Mouse (Mus musculus) gastrocnemius, postnatal 36 days (tissue): ENCODE measurements around the gene Relb. TPM values are rescaled to one million over a fixed set of nuclear protein-coding genes. Genes with fewer than 3 reads are reported as not detected.

ENCODE experiments used
- DNase-seq, 2 experiments: peaks; one replicate each; pipeline ENCODE4 v3.0.0; 2022
- intact Hi-C: fragments of 180-260 bp; cut with DNase I; formaldehyde crosslinking; loops from one replicate; pipeline ENCODE4 v1.15.1; 2025
- long read RNA-seq, 2 experiments: library from polyadenylated mRNA; stranded (forward); transcript quantifications; one replicate each; pipeline ENCODE4 v2.0.0; 2021
- total RNA-seq, 2 experiments: library from RNA; stranded (reverse); gene quantifications; 2 replicates each; pipeline ENCODE4 v1.2.3; 2021

Relb gene
- 1 to 10 TPM; 5.1 to 6.0 TPM for total RNA-seq
- long read RNA-seq, experiment 1, partial matches to known transcripts = 2 of 15 reads
- long read RNA-seq, experiment 1, other reads (novel, unspliced or antisense) = 11 of 15 reads
- long read RNA-seq, experiment 2, partial matches to known transcripts = 0 of 14 reads
- long read RNA-seq, experiment 2, other reads (novel, unspliced or antisense) = 10 of 14 reads

DNA sequence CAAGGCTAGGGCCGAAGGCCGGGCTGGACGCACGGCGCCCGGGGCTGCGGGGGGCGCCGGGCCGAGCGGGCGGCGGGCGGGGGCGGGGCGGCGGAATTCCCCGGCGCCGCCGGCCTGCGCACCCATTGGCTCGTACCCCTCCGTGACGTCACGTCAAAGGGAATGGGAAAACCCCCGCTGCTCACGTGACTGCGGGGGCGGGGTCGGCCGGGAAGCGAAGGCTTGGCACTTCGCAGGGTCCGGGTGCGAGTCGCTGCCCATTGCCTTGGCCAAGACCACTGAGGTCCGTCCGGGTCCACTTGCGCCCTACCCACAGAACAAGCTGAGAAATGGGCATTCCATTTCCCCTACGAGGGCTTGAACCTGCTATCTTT is at the start of gene Relb:
TSS of gene Relb (minus strand) at position 78 of the 374 bp plus-strand sequence.
- peak; percentile 87 to 89 for DNase-seq
- intact Hi-C loops = no loop called here

DNA sequence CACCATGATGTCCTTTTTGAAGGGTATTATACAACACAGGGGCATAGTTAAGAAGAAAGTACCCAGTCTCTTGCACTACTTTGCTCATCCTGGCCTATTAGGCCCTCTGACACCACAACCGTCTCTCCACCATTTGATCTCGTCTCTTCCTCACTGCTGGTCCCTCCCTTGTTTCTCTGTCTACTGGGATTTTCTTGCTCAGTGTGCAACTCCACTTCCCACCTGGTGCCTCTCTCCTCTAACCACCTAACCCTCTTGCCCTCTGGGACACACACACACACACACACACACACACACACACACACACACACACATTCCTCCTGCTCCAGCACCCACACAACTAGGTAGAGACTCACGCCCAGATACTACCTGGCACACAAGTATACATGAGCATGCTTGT is 49.7 kb upstream of the Relb start:
- intact Hi-C loops = loop anchor here (10.0 kb wide), 1 partner anchor 116 kb away; the partner anchor contains the start of gene Cblc
- no peak for DNase-seq

- no peak for DNase-seq
- intact Hi-C loops = loop anchor here (10.0 kb wide), 1 partner anchor 117 kb away; the partner anchor contains the start of gene Cblc
Observed at GRCm38 (mm10) chr7:19677872-19678271, 48.6 kb upstream of the Relb start, which contains the start of gene Apoc2. Gene Apoc2, minus strand, starts transcription at chr7:19677941.

- intact Hi-C loops = loop anchor here (10.0 kb wide), 1 partner anchor 118 kb away; the partner anchor contains the start of gene Cblc
- no peak for DNase-seq
Observed at GRCm38 (mm10) chr7:19676662-19677061, 47.4 kb upstream of the Relb start.

DNA sequence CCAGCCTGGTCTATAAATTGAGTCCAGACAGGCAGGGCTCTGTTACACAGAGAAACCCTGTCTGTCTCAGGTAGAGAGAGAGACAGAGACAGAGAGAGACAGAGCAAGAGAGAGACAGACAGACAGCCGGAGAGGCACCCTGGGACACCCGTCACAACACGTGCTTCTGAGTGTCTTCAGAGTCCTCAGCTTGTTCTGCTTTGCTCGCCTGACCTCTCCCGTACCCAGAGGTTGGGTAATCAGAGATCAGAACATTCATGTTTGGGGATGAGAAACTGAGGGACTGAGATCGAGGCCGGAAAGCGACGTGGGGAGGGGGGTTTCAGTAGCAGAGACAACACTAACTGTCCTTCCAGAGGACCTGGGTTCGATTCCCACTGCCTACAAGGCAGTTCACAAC is 46.6 kb upstream of the Relb start:
- no peak for DNase-seq

DNA sequence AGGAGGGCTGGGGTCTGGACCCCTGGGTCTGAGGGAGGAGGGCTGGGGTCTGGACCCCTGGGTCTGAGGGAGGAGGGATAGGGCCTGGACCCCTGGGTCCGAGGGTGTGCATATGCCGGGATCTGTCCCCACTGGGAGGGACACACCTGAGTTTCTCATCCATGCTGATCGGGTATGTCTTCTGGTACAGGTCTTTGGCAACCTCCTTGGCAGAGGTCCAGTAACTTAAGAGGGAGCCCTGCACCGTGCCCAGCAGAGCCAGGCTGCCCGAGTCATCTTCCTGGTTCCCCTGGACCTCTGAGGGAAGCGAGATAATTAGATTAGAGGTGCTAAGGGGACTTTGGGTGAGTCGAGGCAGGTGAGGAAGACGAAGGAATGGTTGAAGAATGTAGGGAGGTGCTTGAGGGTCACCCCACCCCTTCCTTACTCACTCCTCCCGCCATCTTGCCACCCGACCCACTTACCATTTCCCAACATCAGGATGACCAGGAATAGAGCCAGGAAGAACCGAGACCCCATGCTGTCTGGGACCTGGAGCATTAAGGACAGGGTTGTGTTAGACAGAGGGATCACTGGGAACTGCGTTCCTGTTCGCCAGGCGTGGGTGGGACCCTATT is 44.0 kb upstream of the Relb start:
- DNase-seq = no peak
- intact Hi-C loops = loop anchor here (10.0 kb wide), 1 partner anchor 122 kb away; the partner anchor contains the start of gene Cblc

More for the DNA sequence above, 46.6 kb upstream of the Relb start:
- intact Hi-C loops = loop anchor here (10.0 kb wide), 1 partner anchor 119 kb away; the partner anchor contains the start of gene Cblc

DNA sequence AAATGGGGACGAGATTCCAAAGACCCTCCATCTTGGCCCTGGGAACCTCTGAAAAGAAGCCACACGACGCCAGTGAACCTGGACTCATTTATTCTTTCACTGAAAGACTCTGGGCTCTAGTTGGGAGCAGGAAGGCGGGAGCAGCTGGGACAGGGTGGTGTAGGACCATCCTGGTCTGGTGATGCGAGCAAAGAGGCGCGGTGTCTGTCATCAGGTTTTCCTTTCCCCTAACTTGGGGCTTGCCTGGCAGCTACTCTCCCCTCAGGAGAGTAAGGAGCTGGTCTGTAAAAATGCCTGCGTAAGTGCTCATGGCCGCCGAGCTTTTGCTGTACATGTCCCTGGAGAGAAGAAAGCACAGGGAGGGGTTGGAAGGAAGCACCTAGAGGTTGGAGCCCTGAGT is 42.3 kb upstream of the Relb start:
- intact Hi-C loops = loop anchor here (10.0 kb wide), 1 partner anchor 123 kb away; the partner anchor contains the start of gene Cblc
- DNase-seq = no peak

DNA sequence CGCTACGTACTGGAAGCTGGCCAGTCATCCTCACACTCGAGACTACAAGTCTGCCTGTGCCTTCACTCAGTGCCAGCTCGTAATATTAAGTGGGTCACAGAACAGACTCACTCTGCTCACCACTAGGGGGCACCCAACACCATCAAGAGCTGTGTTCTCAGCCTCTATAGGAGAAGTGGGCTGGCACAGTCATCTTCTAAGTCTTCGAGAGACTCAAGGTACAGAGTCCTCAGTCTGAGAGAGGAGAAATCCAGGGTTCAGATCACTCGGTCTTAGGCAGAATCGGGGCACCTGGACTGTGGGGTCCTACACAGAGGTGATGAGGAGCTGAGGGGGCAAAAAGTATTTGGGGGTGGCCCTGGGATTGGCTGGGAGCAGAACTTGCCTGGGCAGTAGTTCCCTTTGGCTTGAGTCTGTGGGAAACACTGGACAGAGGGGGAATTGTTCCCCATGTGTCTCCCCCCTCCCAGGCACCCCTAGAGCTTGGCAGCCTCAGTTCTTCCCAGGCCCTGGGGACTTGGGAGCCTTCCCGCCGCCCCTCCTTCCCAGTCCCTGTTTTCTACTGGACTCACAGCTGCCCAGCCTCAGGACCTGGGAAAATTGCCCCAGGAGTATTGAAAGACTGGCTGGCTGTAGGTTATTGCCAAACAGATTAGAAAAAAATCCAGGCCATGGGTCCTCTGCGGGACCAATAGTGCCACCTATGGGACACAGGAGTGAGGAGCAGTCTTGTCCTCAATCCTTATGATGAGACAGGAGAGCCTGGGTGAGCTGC is 39.9 kb upstream of the Relb start:
- intact Hi-C loops = loop anchor here (2.0 kb wide), 1 partner anchor 44 kb away; no protein-coding TSS in a partner anchor
- peak; percentile 78 to 89 for DNase-seq

GRCm38 (mm10) chr7:19667434-19667833 is 38.2 kb upstream of the Relb start:
- intact Hi-C loops = no loop called here
- no peak for DNase-seq

DNA sequence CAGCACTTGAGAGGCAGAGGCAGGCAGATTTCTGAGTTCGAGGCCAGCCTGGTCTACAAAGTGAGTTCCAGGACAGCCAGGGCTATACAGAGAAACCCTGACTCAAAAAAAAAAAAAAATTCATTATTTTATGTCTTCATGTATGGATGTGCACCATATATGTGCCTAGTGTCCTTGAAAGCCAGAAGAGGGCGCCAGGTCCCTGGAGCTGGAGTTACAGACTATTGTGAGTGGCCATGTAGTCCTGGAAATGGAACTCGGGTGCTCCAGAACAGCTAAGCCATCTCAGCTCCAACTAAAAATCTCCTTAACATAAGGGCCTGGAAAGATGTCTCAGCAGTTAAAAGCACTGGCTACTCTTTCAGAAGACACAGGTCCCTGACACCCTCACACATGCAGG is 37.5 kb upstream of the Relb start:
- intact Hi-C loops = no loop called here

GRCm38 (mm10) chr7:19664955-19665841 is 36.0 kb upstream of the Relb start, which contains the start of gene Clptm1:
Gene Clptm1, minus strand, starts transcription at chr7:19665033.
- peak; percentile 91 to 96 for DNase-seq
- intact Hi-C loops = no loop called here

More for the DNA sequence above, 37.5 kb upstream of the Relb start:
- DNase-seq = no peak

GRCm38 (mm10) chr7:19664455-19664954 is 35.3 kb upstream of the Relb start:
- intact Hi-C loops = no loop called here
- no peak for DNase-seq

GRCm38 (mm10) chr7:19663940-19664339 is 34.7 kb upstream of the Relb start:
- no peak for DNase-seq
- intact Hi-C loops = no loop called here

DNA sequence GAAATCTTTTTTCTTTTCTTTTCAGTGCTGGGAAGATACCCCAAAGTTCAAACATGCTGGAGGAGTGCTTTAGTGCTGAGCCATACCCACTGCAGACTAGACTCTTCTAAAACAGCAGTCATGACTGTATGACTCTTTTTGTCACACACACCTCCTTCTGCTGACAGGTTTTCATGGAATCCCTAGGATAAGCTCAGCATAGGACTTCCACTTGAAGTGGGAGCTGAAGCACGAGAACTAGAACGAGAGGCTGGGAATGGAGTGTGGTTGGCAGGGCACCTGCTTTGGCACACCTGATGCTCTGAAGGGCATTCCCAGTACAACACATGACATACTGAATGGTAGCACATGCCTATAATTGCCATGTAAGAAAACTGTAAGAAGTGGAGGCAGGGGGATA is 23.4 kb upstream of the Relb start:
- DNase-seq = no peak
- intact Hi-C loops = no loop called here

- intact Hi-C loops = no loop called here
- DNase-seq = no peak
Observed at GRCm38 (mm10) chr7:19651063-19651786, 22.0 kb upstream of the Relb start.

GRCm38 (mm10) chr7:19641223-19641622 is 12.0 kb upstream of the Relb start:
- DNase-seq = no peak
- intact Hi-C loops = no loop called here

- intact Hi-C loops = no loop called here
- DNase-seq = no peak
Observed at GRCm38 (mm10) chr7:19635074-19635827, 6.0 kb upstream of the Relb start.

DNA sequence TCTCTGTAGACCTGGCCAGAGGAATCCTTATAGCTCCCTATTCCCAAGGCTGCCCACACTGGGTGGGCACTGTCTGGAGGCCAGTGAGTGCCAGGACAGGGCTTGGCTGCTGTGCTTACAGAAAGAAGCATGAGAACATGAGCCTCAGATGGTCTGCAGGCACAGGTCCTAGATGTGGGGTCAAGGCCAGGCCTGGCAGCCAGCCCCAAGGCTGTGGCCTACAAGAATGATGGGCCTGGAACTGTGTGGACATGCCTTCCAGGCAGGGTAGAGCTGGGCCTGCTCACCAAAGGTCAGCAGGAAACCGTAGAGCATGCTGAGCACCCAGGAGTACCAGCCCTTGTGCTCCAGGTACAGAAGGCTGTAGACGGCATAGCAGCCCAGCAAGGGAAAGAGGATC is 5.4 kb upstream of the Relb start:
- intact Hi-C loops = no loop called here
- DNase-seq = peak; percentile 38 to 42
